Mouse (Mus musculus): ENCODE measurements at regions not wholly inside any gene's neighbourhood (a gene's known extent, or its start where the extent isn't known, plus 50 kb on each side); places are given as distances from the start of the nearest gene placed in this dataset. TPM values are rescaled to one million over a fixed set of nuclear protein-coding genes. Genes with fewer than 3 reads are reported as not detected.

GRCm38 (mm10) chr14:100348336-100349164, 64.1 kb upstream of the Klf12 start:
- ATAC-seq (replicated peaks; ENCODE audit: insufficient number of reproducible peaks, low FRiP score, low TSS enrichment): no peak
- Histone ChIP-seq H3K4me1 (ENCODE audit: control insufficient read depth, insufficient read depth, low read length) (no peaks in the 10 kb centered on the region), H3K27me3 (ENCODE audit: control insufficient read depth, insufficient read depth, low read length) (no peaks in the 10 kb centered on the region)

GRCm38 (mm10) chr14:100336926-100337325, 52.4 kb upstream of the Klf12 start:
- no peaks in the 10 kb centered on the region for H3K9me3 ChIP-seq (replicated peaks; ENCODE audit: control insufficient read depth, low read length)
- WGBS (ENCODE audit: insufficient replicate concordance): 82% methylated on average over 4 of the region's 4 CpGs
- no peak for ATAC-seq (replicated peaks; ENCODE audit: insufficient number of reproducible peaks, low FRiP score, low TSS enrichment)
- no peak overlapping the region for H3K9ac ChIP-seq (ENCODE audit: low read depth, low read length)
- H3K4me2 ChIP-seq: no peak overlapping the region
- no peaks in the 10 kb centered on the region for H3K36me3 ChIP-seq (ENCODE audit: control insufficient read depth, insufficient read depth, low read length)
- no peak overlapping the region for H3K27ac ChIP-seq (ENCODE audit: low read depth, low read length)
- no peaks in the 10 kb centered on the region for H3K27me3 ChIP-seq (ENCODE audit: control insufficient read depth, insufficient read depth, low read length)
- H3K4me3 ChIP-seq (ENCODE audit: low read depth, low read length): no peak overlapping the region
- H3K4me1 ChIP-seq (ENCODE audit: control insufficient read depth, insufficient read depth, low read length): no peaks in the 10 kb centered on the region

More at GRCm38 (mm10) chr14:100348336-100349164, 64.1 kb upstream of the Klf12 start:
- no peak overlapping the region for H3K9ac ChIP-seq (ENCODE audit: low read depth, low read length)
- H3K36me3 ChIP-seq (ENCODE audit: control insufficient read depth, insufficient read depth, low read length): no peaks in the 10 kb centered on the region
- no peak overlapping the region for H3K4me2 ChIP-seq
- H3K9me3 ChIP-seq (replicated peaks; ENCODE audit: control insufficient read depth, low read length): no peaks in the 10 kb centered on the region
- WGBS (ENCODE audit: insufficient replicate concordance): 88% methylated on average over 4 of the region's 4 CpGs
- no peak overlapping the region for H3K4me3 ChIP-seq (ENCODE audit: low read depth, low read length)
- no peak overlapping the region for H3K27ac ChIP-seq (ENCODE audit: low read depth, low read length)

Small RNA genes in the stretch of these regions (microRNA-seq; reads per million reads assigned to microRNA genes)
- not detected for gene Gm22401 (ENCODE audit: borderline number of aligned reads)

Data from heart, embryonic 11.5 days (tissue).